In genomic region chr4:154671232-154671912, GRCm38 (mm10) we compare ENCODE assay signal across 27 mouse cellular contexts. TPM values are rescaled to one million over a fixed set of nuclear protein-coding genes. Genes with fewer than 3 reads are reported as not detected.
DNase-seq lines count a peak whose midpoint lies in the region; ATAC-seq lines count a peak whose summit lies in the region.
"Had no signal": no experiment of that assay in that cellular context is flagged by ENCODE, and none has a peak within 500 bp of the region (broad histone marks: within the 10 kb centered on the region; RNA-seq: fewer than 3 reads in every experiment).

No protein-coding gene starts in this region.

- peaks cover 2% of the 10 kb centered on the region; the same call in 1 of the 2 replicates for H3K27me3 ChIP-seq in midbrain, embryonic 11.5 days (ENCODE audit: control insufficient read depth, insufficient read depth, low read length)
- H3K27me3 ChIP-seq in midbrain, embryonic 16.5 days (ENCODE audit: control insufficient read depth, insufficient read depth, low read depth, low read length), result peaks cover 4% of the 10 kb centered on the region
- peaks cover 80% of the 10 kb centered on the region for H3K27me3 ChIP-seq in kidney, embryonic 15.5 days
- peaks cover 9% of the 10 kb centered on the region for H3K27me3 ChIP-seq in liver, embryonic 12.5 days (replicated peaks)

- no peaks in the 10 kb centered on the region for H3K36me3 ChIP-seq in midbrain, embryonic 11.5 days (ENCODE audit: control insufficient read depth, insufficient read depth, low read length)
- H3K36me3 ChIP-seq in midbrain, embryonic 16.5 days (ENCODE audit: control insufficient read depth, insufficient read depth, low read length), result no peaks in the 10 kb centered on the region
- no peaks in the 10 kb centered on the region for H3K36me3 ChIP-seq in kidney, embryonic 15.5 days
- H3K36me3 ChIP-seq in liver, embryonic 12.5 days, result no peaks in the 10 kb centered on the region
- H3K36me3 ChIP-seq: forebrain, embryonic 10.5 days; heart, embryonic 13.5 days; hindbrain, embryonic 15.5 days; liver, embryonic 13.5 days; lung, embryonic 15.5 days; midbrain, embryonic 10.5 days had no signal

- H3K27ac ChIP-seq in midbrain, embryonic 11.5 days (ENCODE audit: low read depth, low read length), result no peak overlapping the region
- H3K27ac ChIP-seq in midbrain, embryonic 16.5 days (ENCODE audit: low read length), result no peak overlapping the region
- peak overlapping the region; percentile 67; the same call in 1 of the 2 replicates for H3K27ac ChIP-seq in kidney, embryonic 15.5 days
- no peak overlapping the region for H3K27ac ChIP-seq in liver, embryonic 12.5 days
- H3K27ac ChIP-seq: forebrain, embryonic 10.5 days; heart, embryonic 13.5 days; hindbrain, embryonic 15.5 days; liver, embryonic 13.5 days; lung, embryonic 15.5 days; macrophage; midbrain, embryonic 10.5 days; stomach, postnatal 0 days had no signal

- no peak overlapping the region for H3K4me2 ChIP-seq in midbrain, embryonic 11.5 days
- no peak overlapping the region for H3K4me2 ChIP-seq in midbrain, embryonic 16.5 days (ENCODE audit: low read length)
- H3K4me2 ChIP-seq in kidney, embryonic 15.5 days, result no peak overlapping the region; the same call in 1 of the 2 replicates
- H3K4me2 ChIP-seq in liver, embryonic 12.5 days, result no peak overlapping the region
- H3K4me2 ChIP-seq: heart, embryonic 13.5 days; hindbrain, embryonic 15.5 days; liver, embryonic 13.5 days; lung, embryonic 15.5 days had no signal

- 76% methylated on average over 8 of the region's 8 CpGs for WGBS in midbrain, embryonic 11.5 days
- 80% methylated on average over 8 of the region's 8 CpGs for WGBS in midbrain, embryonic 16.5 days
- WGBS in kidney, embryonic 15.5 days, result 14% methylated on average over 8 of the region's 8 CpGs
- WGBS in liver, embryonic 12.5 days (ENCODE audit: insufficient replicate concordance), result 59% methylated on average over 8 of the region's 8 CpGs

- H3K4me1 ChIP-seq in midbrain, embryonic 11.5 days (ENCODE audit: control insufficient read depth, insufficient read depth, low read length), result no peaks in the 10 kb centered on the region
- H3K4me1 ChIP-seq in midbrain, embryonic 16.5 days (ENCODE audit: control insufficient read depth, insufficient read depth, low read length), result peaks cover 11% of the 10 kb centered on the region
- peaks cover 18% of the 10 kb centered on the region for H3K4me1 ChIP-seq in kidney, embryonic 15.5 days
- H3K4me1 ChIP-seq in liver, embryonic 12.5 days, result no peaks in the 10 kb centered on the region
- H3K4me1 ChIP-seq: heart, embryonic 13.5 days; liver, embryonic 13.5 days; lung, embryonic 15.5 days had no signal

- H3K9me3 ChIP-seq in midbrain, embryonic 11.5 days (ENCODE audit: control insufficient read depth, low read length), result no peaks in the 10 kb centered on the region
- no peaks in the 10 kb centered on the region for H3K9me3 ChIP-seq in midbrain, embryonic 16.5 days (replicated peaks; ENCODE audit: control insufficient read depth, low read length, poor library complexity, severe bottlenecking)
- H3K9me3 ChIP-seq in kidney, embryonic 15.5 days (replicated peaks), result no peaks in the 10 kb centered on the region
- H3K9me3 ChIP-seq in liver, embryonic 12.5 days (replicated peaks), result no peaks in the 10 kb centered on the region
- H3K9me3 ChIP-seq: forebrain, embryonic 10.5 days; heart, embryonic 13.5 days; hindbrain, embryonic 15.5 days; liver, embryonic 13.5 days; lung, embryonic 15.5 days; midbrain, embryonic 10.5 days had no signal

- no peak overlapping the region for H3K4me3 ChIP-seq in midbrain, embryonic 11.5 days (ENCODE audit: low read depth, low read length)
- H3K4me3 ChIP-seq in midbrain, embryonic 16.5 days (ENCODE audit: low read depth, low read length), result no peak overlapping the region
- no peak overlapping the region for H3K4me3 ChIP-seq in kidney, embryonic 15.5 days (replicated peaks)
- no peak overlapping the region for H3K4me3 ChIP-seq in liver, embryonic 12.5 days
- H3K4me3 ChIP-seq: forebrain, embryonic 10.5 days; heart, embryonic 13.5 days; hindbrain, embryonic 15.5 days; liver, embryonic 13.5 days; lung, embryonic 15.5 days; midbrain, embryonic 10.5 days had no signal

- ATAC-seq in midbrain, embryonic 11.5 days (ENCODE audit: low FRiP score), result no peak
- no peak for ATAC-seq in midbrain, embryonic 16.5 days
- ATAC-seq in kidney, embryonic 15.5 days (replicated peaks; ENCODE audit: low FRiP score), result peak; percentile 70
- ATAC-seq in liver, embryonic 12.5 days, result no peak
- ATAC-seq: intestine, embryonic 16.5 days had no signal

- no peak overlapping the region for H3K9ac ChIP-seq in midbrain, embryonic 11.5 days (ENCODE audit: low read length)
- H3K9ac ChIP-seq in midbrain, embryonic 16.5 days (ENCODE audit: low read depth, low read length), result no peak overlapping the region
- no peak overlapping the region for H3K9ac ChIP-seq in kidney, embryonic 15.5 days
- H3K9ac ChIP-seq in liver, embryonic 12.5 days, result no peak overlapping the region
- H3K9ac ChIP-seq: heart, embryonic 13.5 days; hindbrain, embryonic 15.5 days; liver, embryonic 13.5 days; lung, embryonic 15.5 days had no signal

- DNase-seq in midbrain, embryonic 11.5 days (ENCODE audit: low spot score, missing footprints), result peak; percentile 37
- peak; percentile 53 to 73 for DNase-seq in kidney, postnatal 4 days
- no peak for DNase-seq in adrenal gland, postnatal 25 days
- no peak for DNase-seq in adrenal gland, adult 8-10 months
- DNase-seq in urinary bladder, postnatal 10 days (ENCODE audit: low spot score), result no peak
- DNase-seq: cerebellum, adult 9-11 months; heart, adult 18-20 months; heart, postnatal 36 days; layer of hippocampus, adult 9-11 months; liver, embryonic 13.5 days had no signal

RNA-seq across cellular contexts. Expression of gene Actrt2, which starts 3.7 kb away (rescaled TPM):
- not detected in 2 replicates for polyA plus RNA-seq in midbrain, embryonic 11.5 days (2014; fragmentation: Nextera tagmentation; extraction: Ambion mirVana)
- polyA plus RNA-seq in midbrain, embryonic 16.5 days (2015; fragmentation: Nextera tagmentation; extraction: Ambion mirVana), result not detected in 2 replicates
- not detected in 2 replicates for polyA plus RNA-seq in kidney, embryonic 15.5 days (2015; fragmentation: Nextera tagmentation; extraction: Ambion mirVana)
- not detected in 2 replicates for total RNA-seq in adrenal gland, postnatal 25 days (2021)
- not detected for total RNA-seq in adrenal gland, adult 8-10 months (2022)
- not detected in 2 replicates for polyA plus RNA-seq in liver, embryonic 12.5 days (2016; fragmentation: Nextera tagmentation; extraction: Ambion mirVana)
- total RNA-seq: gastrocnemius, adult 8-10 months; heart, adult 18-20 months; heart, postnatal 36 days; monocyte, adult 5-6 weeks had no signal
- polyA plus RNA-seq: forebrain, embryonic 10.5 days; frontal cortex, adult 2 months; heart, embryonic 13.5 days; hindbrain, embryonic 15.5 days; intestine, embryonic 16.5 days; liver, embryonic 13.5 days; lung, embryonic 15.5 days; macrophage; midbrain, embryonic 10.5 days; neural tube, embryonic 11.5 days; stomach, postnatal 0 days; thymus, postnatal 0 days; urinary bladder, adult 2 months had no signal

RNA-seq across cellular contexts. Expression of gene Prdm16, which starts 34.7 kb away (rescaled TPM):
- 6.6 and 8.0 TPM in 2 replicates for polyA plus RNA-seq in midbrain, embryonic 11.5 days (2014; fragmentation: Nextera tagmentation; extraction: Ambion mirVana)
- 11.8 and 13.1 TPM in 2 replicates for polyA plus RNA-seq in midbrain, embryonic 16.5 days (2015; fragmentation: Nextera tagmentation; extraction: Ambion mirVana)
- 22.0 and 22.1 TPM in 2 replicates for polyA plus RNA-seq in kidney, embryonic 15.5 days (2015; fragmentation: Nextera tagmentation; extraction: Ambion mirVana)
- 3.9 and 6.5 TPM in 2 replicates for total RNA-seq in adrenal gland, postnatal 25 days (2021)
- 1 to 10 TPM; 2.9 to 5.5 (median 3.8) TPM for total RNA-seq in adrenal gland, adult 8-10 months (2022)
- polyA plus RNA-seq in liver, embryonic 12.5 days (2016; fragmentation: Nextera tagmentation; extraction: Ambion mirVana), result 2.4 and 2.7 TPM in 2 replicates

Comparison
In these comparisons a context has a peak if more than half of its experiments do, and no peak if none do; other contexts are left out.
1. DNase-seq: peak in midbrain, embryonic 11.5 days (single experiment) and kidney, postnatal 4 days (2 of 2); none in adrenal gland, postnatal 25 days (single experiment), adrenal gland, adult 8-10 months (single experiment) and urinary bladder, postnatal 10 days (single experiment).